Mouse (Mus musculus) midbrain, embryonic 13.5 days (tissue): ENCODE results near the gene Drc7. TPM values are rescaled to one million over a fixed set of nuclear protein-coding genes. Genes with fewer than 3 reads are reported as not detected.

Experiments used
- ATAC-seq: fragments of 200-750 bp; cut with Nextera tagmentation; 2 replicates; pipeline ENCODE4 v1.8.0; 2017; ENCODE audit warnings: mild to moderate bottlenecking, moderate TSS enrichment, moderate library complexity
- H3K27ac ChIP-seq: fragments of 300-500 bp; sonication (generic); 2 replicates; pipeline ENCODE4 v1.5.1; 2015; ENCODE audit warnings: inconsistent platforms, mild to moderate bottlenecking, moderate library complexity
- H3K27me3 ChIP-seq: fragments of 300-500 bp; sonication (generic); 2 replicates; pipeline ENCODE4 v1.6.1; 2015; ENCODE audit warnings: mild to moderate bottlenecking, inconsistent platforms
- H3K36me3 ChIP-seq: fragments of 300-500 bp; sonication (generic); 2 replicates; pipeline ENCODE4 v1.6.1; 2015; ENCODE audit warnings: mild to moderate bottlenecking, inconsistent platforms
- H3K4me1 ChIP-seq: fragments of 300-500 bp; sonication (generic); replicated peaks from 2 replicates; pipeline ENCODE4 v1.6.1; 2015; ENCODE audit warnings: inconsistent platforms
- H3K4me2 ChIP-seq: fragments of 300-500 bp; sonication (generic); replicated peaks from 2 replicates; pipeline ENCODE4 v1.6.1; 2015; ENCODE audit warnings: moderate library complexity, mild to moderate bottlenecking, inconsistent platforms
- H3K4me3 ChIP-seq: fragments of 300-500 bp; sonication (generic); replicated peaks from 2 replicates; pipeline ENCODE4 v1.5.1; 2015; ENCODE audit warnings: mild to moderate bottlenecking, inconsistent platforms
- H3K9ac ChIP-seq: fragments of 300-500 bp; sonication (generic); replicated peaks from 2 replicates; pipeline ENCODE4 v1.6.1; 2015; ENCODE audit warnings: mild to moderate bottlenecking, inconsistent platforms
- H3K9me3 ChIP-seq: fragments of 300-500 bp; sonication (generic); 2 replicates; pipeline ENCODE4 v1.6.1; 2016; ENCODE audit warnings: mild to moderate bottlenecking, inconsistent platforms
- WGBS: fragments of 180-500 bp; shearing (Covaris S2); methylation state at CpG from one replicate; pipeline ENCODE4 v1.1.7; 2015; 5-methylcytosine and 5-hydroxymethylcytosine counted together
- polyA plus RNA-seq: library from polyadenylated mRNA; unstranded; fragments of >200 nt; fragmentation: Nextera tagmentation; extraction: Ambion mirVana; gene quantifications from 2 replicates; pipeline ENCODE4 v1.2.1, GENCODE M21; 2015

Gene Drc7
- polyA plus RNA-seq, 1 experiment from 2014 or later, result 0.58 TPM

- Histone ChIP-seq H3K4me2 (no peak overlapping the region), H3K9me3 (no peaks in the 10 kb centered on the region), H3K4me3 (no peak overlapping the region), H3K27me3 (no peaks in the 10 kb centered on the region), H3K9ac (no peak overlapping the region), H3K4me1 (0 out of 2 replicates have a peak, but pooled peaks cover 4% of the 10 kb centered on the region), H3K27ac (no peak overlapping the region), H3K36me3 (no peaks in the 10 kb centered on the region)
- peak; percentile 62; the same call in 1 of the 2 replicates for ATAC-seq
- WGBS, result 67% methylated on average over 7 of the region's 7 CpGs
These were observed 17.6 kb upstream of the Drc7 start for GRCm38 (mm10) chr8:95037106-95037925.

GRCm38 (mm10) chr8:95041883-95042784, 12.8 kb upstream of the Drc7 start:
- Histone ChIP-seq H3K4me2 (no peak overlapping the region), H3K36me3 (no peaks in the 10 kb centered on the region), H3K9ac (no peak overlapping the region), H3K4me1 (0 out of 2 replicates have a peak, but pooled peaks cover 5% of the 10 kb centered on the region), H3K9me3 (no peaks in the 10 kb centered on the region), H3K4me3 (no peak overlapping the region), H3K27me3 (no peaks in the 10 kb centered on the region), H3K27ac (no peak overlapping the region)
- 77% methylated on average over 6 of the region's 6 CpGs for WGBS
- ATAC-seq, result no peak

- WGBS, result 48% methylated on average over 4 of the region's 4 CpGs
- H3K27me3 ChIP-seq, result no peaks in the 10 kb centered on the region
- no peak overlapping the region for H3K4me3 ChIP-seq
- H3K9me3 ChIP-seq, result no peaks in the 10 kb centered on the region
- no peak overlapping the region for H3K4me2 ChIP-seq
- no peak overlapping the region for H3K27ac ChIP-seq
- peaks cover 14% of the 10 kb centered on the region for H3K4me1 ChIP-seq
- no peak for ATAC-seq
- H3K36me3 ChIP-seq, result no peaks in the 10 kb centered on the region
- H3K9ac ChIP-seq, result no peak overlapping the region
These were observed 10.1 kb upstream of the Drc7 start for GRCm38 (mm10) chr8:95044811-95045210.

GRCm38 (mm10) chr8:95046982-95047381, 7.9 kb upstream of the Drc7 start:
- Histone ChIP-seq H3K9ac (no peak overlapping the region), H3K36me3 (no peaks in the 10 kb centered on the region), H3K9me3 (no peaks in the 10 kb centered on the region), H3K27ac (no peak overlapping the region), H3K4me3 (no peak overlapping the region), H3K4me1 (peaks cover 14% of the 10 kb centered on the region), H3K27me3 (no peaks in the 10 kb centered on the region), H3K4me2 (no peak overlapping the region)
- 75% methylated on average over 3 of the region's 3 CpGs for WGBS
- no peak for ATAC-seq

GRCm38 (mm10) chr8:95047884-95048680, 6.8 kb upstream of the Drc7 start:
- H3K4me1 ChIP-seq, result peaks cover 14% of the 10 kb centered on the region
- H3K36me3 ChIP-seq, result no peaks in the 10 kb centered on the region
- 0 out of 2 replicates have a peak, but pooled peaks have one; percentile 9 for ATAC-seq
- H3K4me2 ChIP-seq, result no peak overlapping the region
- no peak overlapping the region for H3K4me3 ChIP-seq
- H3K27ac ChIP-seq, result no peak overlapping the region
- 64% methylated on average over 6 of the region's 6 CpGs for WGBS
- no peak overlapping the region for H3K9ac ChIP-seq
- H3K27me3 ChIP-seq, result no peaks in the 10 kb centered on the region
- H3K9me3 ChIP-seq, result no peaks in the 10 kb centered on the region

- H3K9me3 ChIP-seq, result no peaks in the 10 kb centered on the region
- H3K27me3 ChIP-seq, result no peaks in the 10 kb centered on the region
- no peak overlapping the region for H3K4me2 ChIP-seq
- H3K4me3 ChIP-seq, result no peak overlapping the region
- no peaks in the 10 kb centered on the region for H3K36me3 ChIP-seq
- no peak overlapping the region for H3K27ac ChIP-seq
- peaks cover 14% of the 10 kb centered on the region for H3K4me1 ChIP-seq
- no peak overlapping the region for H3K9ac ChIP-seq
- no peak for ATAC-seq
- 89% methylated on average over 2 of the region's 2 CpGs for WGBS
These were observed 5.3 kb upstream of the Drc7 start for GRCm38 (mm10) chr8:95049636-95050035.

GRCm38 (mm10) chr8:95054438-95054837, 465 bp upstream of the Drc7 start:
- no peaks in the 10 kb centered on the region for H3K36me3 ChIP-seq
- ATAC-seq, result no peak
- 61% methylated on average over 6 of the region's 6 CpGs for WGBS
- no peaks in the 10 kb centered on the region for H3K27me3 ChIP-seq
- no peak overlapping the region for H3K4me3 ChIP-seq
- peaks cover 2% of the 10 kb centered on the region; the same call in 1 of the 2 replicates for H3K4me1 ChIP-seq
- no peak overlapping the region for H3K9ac ChIP-seq
- H3K9me3 ChIP-seq, result no peaks in the 10 kb centered on the region
- H3K27ac ChIP-seq, result no peak overlapping the region
- no peak overlapping the region for H3K4me2 ChIP-seq

GRCm38 (mm10) chr8:95056414-95056813, 1.5 kb downstream of the Drc7 start:
- no peak overlapping the region for H3K9ac ChIP-seq
- H3K4me1 ChIP-seq, result peaks cover 2% of the 10 kb centered on the region; the same call in 1 of the 2 replicates
- H3K9me3 ChIP-seq, result no peaks in the 10 kb centered on the region
- no peak for ATAC-seq
- no peak overlapping the region for H3K4me2 ChIP-seq
- H3K4me3 ChIP-seq, result no peak overlapping the region
- WGBS, result 86% methylated on average over 5 of the region's 5 CpGs
- no peaks in the 10 kb centered on the region for H3K36me3 ChIP-seq
- H3K27me3 ChIP-seq, result no peaks in the 10 kb centered on the region
- no peak overlapping the region for H3K27ac ChIP-seq

- 80% methylated on average over 6 of the region's 6 CpGs for WGBS
These were observed 3.8 kb downstream of the Drc7 start for GRCm38 (mm10) chr8:95058661-95059060.

GRCm38 (mm10) chr8:95059812-95060533, 5.1 kb downstream of the Drc7 start:
- H3K27ac ChIP-seq, result no peak overlapping the region
- no peak overlapping the region for H3K4me3 ChIP-seq
- WGBS, result 76% methylated on average over 6 of the region's 6 CpGs
- H3K9ac ChIP-seq, result no peak overlapping the region
- peaks cover 2% of the 10 kb centered on the region; the same call in 1 of the 2 replicates for H3K4me1 ChIP-seq
- no peaks in the 10 kb centered on the region for H3K36me3 ChIP-seq
- no peak for ATAC-seq
- no peak overlapping the region for H3K4me2 ChIP-seq
- no peaks in the 10 kb centered on the region for H3K27me3 ChIP-seq
- no peaks in the 10 kb centered on the region for H3K9me3 ChIP-seq

More at GRCm38 (mm10) chr8:95058661-95059060, 3.8 kb downstream of the Drc7 start:
- no peaks in the 10 kb centered on the region for H3K9me3 ChIP-seq
- H3K27me3 ChIP-seq, result no peaks in the 10 kb centered on the region
- H3K36me3 ChIP-seq, result no peaks in the 10 kb centered on the region
- H3K4me3 ChIP-seq, result no peak overlapping the region
- H3K4me2 ChIP-seq, result no peak overlapping the region
- peaks cover 2% of the 10 kb centered on the region; the same call in 1 of the 2 replicates for H3K4me1 ChIP-seq
- no peak overlapping the region for H3K9ac ChIP-seq
- no peak overlapping the region for H3K27ac ChIP-seq
- no peak for ATAC-seq

- Histone ChIP-seq H3K4me3 (no peak overlapping the region), H3K36me3 (no peaks in the 10 kb centered on the region), H3K27ac (no peak overlapping the region), H3K4me1 (no peaks in the 10 kb centered on the region), H3K4me2 (no peak overlapping the region), H3K27me3 (no peaks in the 10 kb centered on the region), H3K9me3 (no peaks in the 10 kb centered on the region), H3K9ac (no peak overlapping the region)
- no peak for ATAC-seq
- 89% methylated on average over 2 of the region's 2 CpGs for WGBS
These were observed 9.6 kb downstream of the Drc7 start for GRCm38 (mm10) chr8:95064531-95064930.
